ENCODE assay signal across 8 mouse cellular contexts in the genomic region with DNA sequence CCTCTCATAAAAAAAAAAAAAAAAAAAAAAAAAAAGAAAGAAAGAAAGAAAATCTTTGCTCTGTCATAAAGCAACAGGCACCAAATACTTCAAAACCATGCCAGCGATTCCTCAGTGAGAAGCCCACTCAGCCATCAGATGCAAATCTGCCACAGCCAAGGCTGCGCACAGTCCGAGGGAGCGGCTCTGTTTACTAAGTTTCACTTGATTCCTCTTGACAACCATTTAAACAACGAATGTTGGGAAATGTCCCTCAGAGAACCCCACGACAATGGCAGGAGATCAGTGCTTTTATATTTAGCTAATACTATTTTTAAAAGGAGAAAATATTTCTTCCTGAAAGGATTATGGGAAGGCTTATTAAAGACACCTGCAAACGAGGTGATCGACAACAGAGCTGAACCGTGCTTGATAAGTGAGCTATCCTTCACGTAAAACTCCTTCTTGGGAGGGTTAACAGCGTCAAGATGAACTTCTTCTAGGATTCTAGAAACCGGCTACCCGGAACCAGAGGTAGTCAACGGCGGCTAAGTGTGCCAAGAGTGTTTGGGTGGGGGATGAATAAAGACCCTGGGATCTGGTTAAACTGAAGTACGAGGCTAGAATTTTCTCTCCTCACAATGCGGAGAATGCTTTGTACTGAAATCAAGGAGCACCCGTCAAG.
DNase-seq lines count a peak whose midpoint lies in the region; ATAC-seq lines count a peak whose summit lies in the region.

No protein-coding gene starts in this region.

- no peak for ATAC-seq in heart, embryonic 15.5 days (replicated peaks; ENCODE audit: insufficient number of reproducible peaks, insufficient read depth, low FRiP score, low read depth)
- ATAC-seq in liver, embryonic 16.5 days (ENCODE audit: low read depth): no peak
- no peak for ATAC-seq in stomach, embryonic 16.5 days (ENCODE audit: insufficient read depth, low FRiP score)

- peak; percentile 51 for DNase-seq in retina, embryonic 14.5 days (ENCODE audit: low spot score)
- DNase-seq in retina, postnatal 1 day: no peak
- no peak for DNase-seq in left cerebral cortex, adult 8-10 months (ENCODE audit: low spot score in 2 of 2)
- DNase-seq in adrenal gland, adult 8-10 months: no peak
- DNase-seq in right cerebral cortex, postnatal 14 days: no peak

- H3K9me3 ChIP-seq in heart, embryonic 15.5 days (replicated peaks): no peaks in the 10 kb centered on the region
- no peaks in the 10 kb centered on the region for H3K9me3 ChIP-seq in liver, embryonic 16.5 days (replicated peaks; ENCODE audit: control insufficient read depth, low read length)
- H3K9me3 ChIP-seq in stomach, embryonic 16.5 days (replicated peaks; ENCODE audit: control insufficient read depth, low read length): no peaks in the 10 kb centered on the region

- no peaks in the 10 kb centered on the region for H3K27me3 ChIP-seq in heart, embryonic 15.5 days
- no peaks in the 10 kb centered on the region for H3K27me3 ChIP-seq in liver, embryonic 16.5 days (ENCODE audit: control insufficient read depth, insufficient read depth, low read depth, low read length)
- no peaks in the 10 kb centered on the region for H3K27me3 ChIP-seq in stomach, embryonic 16.5 days (ENCODE audit: control insufficient read depth, insufficient read depth, low read length)

- H3K4me1 ChIP-seq in heart, embryonic 15.5 days (replicated peaks): peaks cover 9% of the 10 kb centered on the region
- H3K4me1 ChIP-seq in liver, embryonic 16.5 days (ENCODE audit: control insufficient read depth, low read depth, low read length): peaks cover 2% of the 10 kb centered on the region; the same call in 1 of the 2 replicates
- H3K4me1 ChIP-seq in stomach, embryonic 16.5 days (ENCODE audit: control insufficient read depth, insufficient read depth, low read length): peaks cover 6% of the 10 kb centered on the region; the same call in 1 of the 2 replicates

- no peak overlapping the region for H3K27ac ChIP-seq in heart, embryonic 15.5 days
- H3K27ac ChIP-seq in liver, embryonic 16.5 days (ENCODE audit: low read length): no peak overlapping the region
- peak overlapping the region; percentile 25; the same call in 1 of the 2 replicates for H3K27ac ChIP-seq in stomach, embryonic 16.5 days (ENCODE audit: low read length)

- H3K9ac ChIP-seq in heart, embryonic 15.5 days: peak overlapping the region; percentile 24; the same call in 1 of the 2 replicates
- peak overlapping the region; percentile 30 for H3K9ac ChIP-seq in liver, embryonic 16.5 days (ENCODE audit: low read depth, low read length)
- H3K9ac ChIP-seq in stomach, embryonic 16.5 days (ENCODE audit: low read length): peak overlapping the region; percentile 54

- peak overlapping the region; percentile 33 for H3K4me3 ChIP-seq in heart, embryonic 15.5 days
- peak overlapping the region; percentile 20 for H3K4me3 ChIP-seq in liver, embryonic 16.5 days (ENCODE audit: low read depth, low read length)
- peak overlapping the region; percentile 33 for H3K4me3 ChIP-seq in stomach, embryonic 16.5 days (replicated peaks; ENCODE audit: low read length)

- no peaks in the 10 kb centered on the region for H3K36me3 ChIP-seq in heart, embryonic 15.5 days
- H3K36me3 ChIP-seq in liver, embryonic 16.5 days (ENCODE audit: control insufficient read depth, insufficient read depth): no peaks in the 10 kb centered on the region
- H3K36me3 ChIP-seq in stomach, embryonic 16.5 days (ENCODE audit: control insufficient read depth, insufficient read depth, low read length): no peaks in the 10 kb centered on the region

- 26% methylated on average over 18 of the region's 18 CpGs for WGBS in heart, embryonic 15.5 days
- WGBS in liver, embryonic 16.5 days (ENCODE audit: insufficient replicate concordance): 27% methylated on average over 18 of the region's 18 CpGs
- WGBS in stomach, embryonic 16.5 days: 13% methylated on average over 18 of the region's 18 CpGs

- H3K4me2 ChIP-seq in heart, embryonic 15.5 days: peak overlapping the region; percentile 64
- H3K4me2 ChIP-seq in liver, embryonic 16.5 days (ENCODE audit: low read depth, low read length): peak overlapping the region; percentile 54
- H3K4me2 ChIP-seq in stomach, embryonic 16.5 days (ENCODE audit: low read depth, low read length): peak overlapping the region; percentile 54
